Mouse (Mus musculus): Measurements from ENCODE around the gene Cep72. TPM values are rescaled to one million over a fixed set of nuclear protein-coding genes. Genes with fewer than 3 reads are reported as not detected.

Gene Cep72
- polyA plus RNA-seq, 1 experiment = 1.9 TPM

DNA sequence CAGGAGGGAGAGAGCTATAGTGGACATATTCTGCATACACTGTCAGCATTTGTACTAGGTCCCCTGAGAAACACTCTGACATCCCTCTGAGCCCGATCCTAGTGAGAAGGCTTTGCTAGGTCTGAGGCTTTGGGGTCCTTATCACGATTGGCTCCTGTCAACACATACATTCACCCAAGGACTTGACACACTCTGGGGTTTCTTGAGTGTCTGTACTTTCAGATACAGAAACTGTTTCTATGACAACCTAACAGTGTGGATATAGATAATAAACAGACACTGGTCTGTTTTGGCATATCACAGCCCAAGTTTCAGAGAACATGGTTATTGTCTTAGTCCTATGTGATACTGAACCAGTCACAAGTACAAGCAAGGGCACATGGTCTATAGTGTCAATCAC, 71.3 kb downstream of the Cep72 start:
- TF ChIP-seq CTCF (IDR thresholded peaks at IDR 0.05; ENCODE audit: extremely low read depth, insufficient read depth, low read length) (no peak), POLR2A (IDR thresholded peaks at IDR 0.05; ENCODE audit: extremely low read depth, insufficient read depth, low read length) (no peak)
- Histone ChIP-seq H3K27ac (ENCODE audit: insufficient read depth, low read length) (no peak overlapping the region), H3K4me3 (ENCODE audit: insufficient read depth, low read length) (no peak overlapping the region), H3K4me1 (ENCODE audit: control insufficient read depth, insufficient read depth, low read length) (no peaks in the 10 kb centered on the region)

- H3K27ac ChIP-seq (ENCODE audit: insufficient read depth, low read length) = no peak overlapping the region
- H3K4me3 ChIP-seq (ENCODE audit: insufficient read depth, low read length) = no peak overlapping the region
- TF ChIP-seq CTCF (IDR thresholded peaks at IDR 0.05; ENCODE audit: extremely low read depth, insufficient read depth, low read length) = no peak
- TF ChIP-seq POLR2A (IDR thresholded peaks at IDR 0.05; ENCODE audit: extremely low read depth, insufficient read depth, low read length) = no peak
- H3K4me1 ChIP-seq (ENCODE audit: control insufficient read depth, insufficient read depth, low read length) = no peaks in the 10 kb centered on the region
These were observed 71.8 kb downstream of the Cep72 start for GRCm38 (mm10) chr13:73990325-73990724.

Other genes with a start within 250 kb of the Cep72 start
- 3.5 and 4.4 TPM in 2 replicates for gene Nkd2, start 214.7 kb downstream of the Cep72 start, polyA plus RNA-seq (2012; rRNA removed)
- 0.85 and 1.1 TPM in 2 replicates for gene Trip13, start 124.5 kb downstream of the Cep72 start, polyA plus RNA-seq (2012; rRNA removed)
- gene Brd9, start 124.5 kb downstream of the Cep72 start, polyA plus RNA-seq (2012; rRNA removed) = 138 and 169 TPM in 2 replicates
- gene Zdhhc11, start 98.4 kb downstream of the Cep72 start, polyA plus RNA-seq (2012; rRNA removed) = not detected in 2 replicates
- gene Tppp, start 52.9 kb downstream of the Cep72 start, polyA plus RNA-seq (2012; rRNA removed) = 366 and 382 TPM in 2 replicates
- gene Slc9a3, start 59.2 kb upstream of the Cep72 start, polyA plus RNA-seq (2012; rRNA removed) = 0.86 and 1.5 TPM in 2 replicates
- 49.8 and 53.6 TPM in 2 replicates for gene Exoc3, start 146.4 kb upstream of the Cep72 start, polyA plus RNA-seq (2012; rRNA removed)
- gene Ahrr, start 230.0 kb upstream of the Cep72 start, polyA plus RNA-seq (2012; rRNA removed) = 0.85 and 1.1 TPM in 2 replicates

Measured in cortical plate, adult 2 months (tissue).